Mouse (Mus musculus) kidney, adult 18-20 months (tissue): ENCODE results near the gene Tex101.
A peak's percentile ranks its signal among the peaks of the same experiment; 100 is the strongest.
"Not testable (repeated sequence)": the region's sequence is repeated elsewhere in the genome, so short reads cannot be mapped to it uniquely, and the experiment has no call there.

Source experiments
- DNase-seq: peaks from one replicate; pipeline ENCODE4 v3.0.0; 2021

Gene Tex101

GRCm38 (mm10) chr7:24630116-24630880, 46.2 kb downstream of the Tex101 start:
- no peak for DNase-seq

- DNase-seq, result no peak
Measured at GRCm38 (mm10) chr7:24629672-24630071, 46.8 kb downstream of the Tex101 start.

- peak; percentile 85 for DNase-seq
Measured at GRCm38 (mm10) chr7:24628685-24629610, 47.5 kb downstream of the Tex101 start.

GRCm38 (mm10) chr7:24622967-24623366, 53.5 kb downstream of the Tex101 start:
- no peak for DNase-seq

GRCm38 (mm10) chr7:24621193-24621592, 55.3 kb downstream of the Tex101 start:
- no peak for DNase-seq

GRCm38 (mm10) chr7:24619671-24620397, 56.6 kb downstream of the Tex101 start:
- DNase-seq, result no peak

- DNase-seq, result not testable (repeated sequence)
Measured at GRCm38 (mm10) chr7:24618374-24618773, 58.1 kb downstream of the Tex101 start.
